Mouse (Mus musculus): ENCODE results near the gene Treml2.
A peak's percentile ranks its signal among the peaks of the same experiment; 100 is the strongest.
"Not testable (repeated sequence)": the region's sequence is repeated elsewhere in the genome, so short reads cannot be mapped to it uniquely, and the experiment has no call there.

Gene Treml2

GRCm38 (mm10) chr17:48293500-48294194 lies 5.7 kb upstream of the Treml2 start:
- no peak for DNase-seq (ENCODE audit: low read depth, low spot score)

GRCm38 (mm10) chr17:48299756-48300155 lies 458 bp downstream of the Treml2 start:
- no peak for DNase-seq (ENCODE audit: low read depth, low spot score)

- no peak for DNase-seq (ENCODE audit: low read depth, low spot score)
These were observed 901 bp downstream of the Treml2 start for GRCm38 (mm10) chr17:48300199-48300598.

- no peak for DNase-seq (ENCODE audit: low read depth, low spot score)
These were observed 1.6 kb downstream of the Treml2 start for GRCm38 (mm10) chr17:48300861-48301260.

GRCm38 (mm10) chr17:48301792-48302191 lies 2.5 kb downstream of the Treml2 start:
- no peak for DNase-seq (ENCODE audit: low read depth, low spot score)

- DNase-seq (ENCODE audit: low read depth, low spot score), result no peak
These were observed 12.8 kb downstream of the Treml2 start for GRCm38 (mm10) chr17:48312124-48312523.

- not testable (repeated sequence) for DNase-seq (ENCODE audit: low read depth, low spot score)
These were observed 16.7 kb downstream of the Treml2 start, which contains the start of gene B430306N03Rik for GRCm38 (mm10) chr17:48315905-48316579. TSS of gene B430306N03Rik (plus strand) at chr17:48316141.

GRCm38 (mm10) chr17:48318686-48319085 lies 19.4 kb downstream of the Treml2 start:
- DNase-seq (ENCODE audit: low read depth, low spot score), result no peak

GRCm38 (mm10) chr17:48321279-48321678 lies 22.0 kb downstream of the Treml2 start:
- DNase-seq (ENCODE audit: low read depth, low spot score), result no peak

- DNase-seq (ENCODE audit: low read depth, low spot score), result no peak
These were observed 23.9 kb downstream of the Treml2 start for GRCm38 (mm10) chr17:48323236-48323635.

- no peak for DNase-seq (ENCODE audit: low read depth, low spot score)
These were observed 25.0 kb downstream of the Treml2 start for GRCm38 (mm10) chr17:48324258-48324657.

GRCm38 (mm10) chr17:48325093-48325492 lies 25.8 kb downstream of the Treml2 start:
- DNase-seq (ENCODE audit: low read depth, low spot score), result no peak

- no peak for DNase-seq (ENCODE audit: low read depth, low spot score)
These were observed 26.3 kb downstream of the Treml2 start for GRCm38 (mm10) chr17:48325638-48326037.

- peak; percentile 97 for DNase-seq (ENCODE audit: low read depth, low spot score)
These were observed 27.4 kb downstream of the Treml2 start for GRCm38 (mm10) chr17:48326656-48327055.

- no peak for DNase-seq (ENCODE audit: low read depth, low spot score)
These were observed 33.2 kb downstream of the Treml2 start for GRCm38 (mm10) chr17:48332524-48332923.

GRCm38 (mm10) chr17:48334186-48334585 lies 34.9 kb downstream of the Treml2 start:
- DNase-seq (ENCODE audit: low read depth, low spot score), result no peak

- no peak for DNase-seq (ENCODE audit: low read depth, low spot score)
These were observed 37.6 kb downstream of the Treml2 start for GRCm38 (mm10) chr17:48336857-48337256.

GRCm38 (mm10) chr17:48340267-48340666 lies 41.0 kb downstream of the Treml2 start:
- no peak for DNase-seq (ENCODE audit: low read depth, low spot score)

GRCm38 (mm10) chr17:48341947-48342346 lies 42.6 kb downstream of the Treml2 start:
- DNase-seq (ENCODE audit: low read depth, low spot score), result no peak

GRCm38 (mm10) chr17:48343065-48343464 lies 43.8 kb downstream of the Treml2 start:
- no peak for DNase-seq (ENCODE audit: low read depth, low spot score)

- no peak for DNase-seq (ENCODE audit: low read depth, low spot score)
These were observed 46.5 kb downstream of the Treml2 start for GRCm38 (mm10) chr17:48345824-48346223.

GRCm38 (mm10) chr17:48346231-48346630 lies 46.9 kb downstream of the Treml2 start, which contains the start of gene Trem2:
TSS of gene Trem2 (plus strand) at chr17:48346401.
- DNase-seq (ENCODE audit: low read depth, low spot score), result no peak

- no peak for DNase-seq (ENCODE audit: low read depth, low spot score)
These were observed 47.5 kb downstream of the Treml2 start for GRCm38 (mm10) chr17:48346834-48347233.

Measured in telencephalon, adult 2 months (tissue).